Mouse (Mus musculus) forebrain, postnatal 0 days (tissue): ENCODE measurements at regions not wholly inside any gene's neighbourhood (a gene's known extent, or its start where the extent isn't known, plus 50 kb on each side); places are given as distances from the start of the nearest gene placed in this dataset.

Source experiments
- ATAC-seq: fragments of 200-750 bp; cut with Nextera tagmentation; 2 replicates; pipeline ENCODE4 v1.8.0; 2017; ENCODE audit warnings: mild to moderate bottlenecking, moderate library complexity
- DNase-seq: peaks from one replicate; pipeline ENCODE4 v3.0.0-alpha.2; 2015
- H3K27ac ChIP-seq: fragments of 300-500 bp; sonication (generic); 2 replicates; pipeline ENCODE4 v1.5.1; 2014; ENCODE audit warnings: low read depth, mild to moderate bottlenecking, antibody characterized with exemption, low read length, moderate library complexity, mixed read lengths
- H3K27me3 ChIP-seq: fragments of 300-500 bp; sonication (generic); 2 replicates; pipeline ENCODE4 v1.6.1; 2014; ENCODE audit warnings: mild to moderate bottlenecking, low read length, mixed read lengths; ENCODE audit not compliant: insufficient read depth
- H3K36me3 ChIP-seq: fragments of 300-500 bp; sonication (generic); 2 replicates; pipeline ENCODE4 v1.6.1; 2014; ENCODE audit warnings: mild to moderate bottlenecking, moderate library complexity; ENCODE audit not compliant: insufficient read depth
- H3K4me1 ChIP-seq: fragments of 300-500 bp; sonication (generic); 2 replicates; pipeline ENCODE4 v1.6.1; 2014; ENCODE audit warnings: antibody characterized with exemption; ENCODE audit not compliant: insufficient read depth
- H3K4me2 ChIP-seq: fragments of 300-500 bp; sonication (generic); 2 replicates; pipeline ENCODE4 v1.6.1; 2014; ENCODE audit warnings: low read depth, mild to moderate bottlenecking, moderate library complexity
- H3K4me3 ChIP-seq: fragments of 300-500 bp; sonication (generic); 2 replicates; pipeline ENCODE4 v1.5.1; 2014; ENCODE audit warnings: low read depth, low read length, mixed read lengths
- H3K9ac ChIP-seq: fragments of 300-500 bp; sonication (generic); 2 replicates; pipeline ENCODE4 v1.6.1; 2014; ENCODE audit warnings: mild to moderate bottlenecking
- H3K9me3 ChIP-seq: fragments of 300-500 bp; sonication (generic); 2 replicates; pipeline ENCODE4 v1.6.1; 2016; ENCODE audit warnings: low read length
- CTCF ChIP-seq: sonication (generic); IDR thresholded peaks from 2 replicates; pipeline ENCODE4 v1.5.1; 2016; ENCODE audit warnings: antibody characterized with exemption, control low read depth, low read depth
- WGBS: fragments of 180-500 bp; shearing (Covaris S2); extraction: QIAGEN DNeasy Blood & Tissue Kit; methylation state at CpG from one replicate; pipeline ENCODE4 v1.1.7; 2014; 5-methylcytosine and 5-hydroxymethylcytosine counted together

DNA sequence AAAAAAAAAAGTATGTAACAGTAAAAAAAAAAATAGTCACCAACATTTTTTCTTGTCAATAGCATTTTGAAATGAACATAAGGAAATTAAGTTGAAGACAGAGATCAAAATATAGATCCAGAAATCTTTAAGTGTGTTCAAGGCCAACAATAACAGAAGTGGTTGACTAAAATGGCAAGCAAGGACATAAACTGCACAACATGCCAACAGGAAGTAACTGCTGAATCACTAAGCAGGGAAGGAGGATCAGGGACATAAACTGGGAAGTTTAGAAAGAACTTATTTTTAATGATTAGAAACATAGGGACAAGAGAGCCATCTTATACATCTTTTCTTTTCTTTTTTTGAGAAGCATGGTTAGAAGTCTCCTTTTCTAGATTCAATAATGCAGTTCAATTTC lies 318.8 kb downstream of the Tex13c3 start:
- DNase-seq (no peak), ATAC-seq (no peak)
- Histone ChIP-seq H3K27me3 (no peaks in the 10 kb centered on the region), H3K27ac (no peak overlapping the region), H3K4me2 (no peak overlapping the region), H3K9ac (no peak overlapping the region), H3K36me3 (no peaks in the 10 kb centered on the region), H3K4me1 (no peaks in the 10 kb centered on the region), H3K4me3 (no peak overlapping the region), H3K9me3 (no peaks in the 10 kb centered on the region)
- TF ChIP-seq CTCF: no peak

DNA sequence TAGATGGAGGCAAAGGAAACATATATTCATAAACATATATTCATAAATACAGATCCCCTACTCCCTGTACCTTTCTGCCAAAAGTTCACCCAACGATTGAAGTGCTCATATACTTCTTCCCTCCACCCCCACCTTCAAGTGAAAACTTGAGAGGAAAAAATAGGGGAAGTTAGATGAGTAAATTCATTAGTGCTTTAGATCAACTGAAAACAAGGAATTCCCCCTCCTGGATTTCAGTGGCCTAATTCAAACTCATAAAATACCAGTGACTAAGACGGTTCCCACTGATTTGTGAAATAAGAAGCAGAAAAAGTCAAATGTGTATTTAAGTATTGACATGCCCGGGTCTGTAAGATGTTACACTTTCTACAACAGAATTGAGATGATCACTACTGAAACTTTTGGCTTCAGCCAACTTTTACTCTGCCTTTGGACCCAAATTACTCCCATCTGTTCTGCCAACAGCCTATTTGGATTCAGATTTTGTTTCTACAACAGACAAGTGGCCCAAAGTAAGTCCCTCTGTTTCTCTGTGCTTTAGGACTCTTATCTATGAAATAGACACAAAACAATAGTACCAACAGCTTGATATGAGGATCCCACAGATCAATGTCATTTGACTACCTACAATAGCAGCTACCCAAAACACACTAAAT lies 320.7 kb downstream of the Tex13c3 start:
- H3K9ac ChIP-seq: no peak overlapping the region
- DNase-seq (no peak), ATAC-seq (no peak)
- no peaks in the 10 kb centered on the region for H3K27me3 ChIP-seq
- no peaks in the 10 kb centered on the region for H3K9me3 ChIP-seq
- H3K4me1 ChIP-seq: no peaks in the 10 kb centered on the region
- whole genome bisulfite sequencing: 67% methylated on average over 3 of the region's 3 CpGs
- no peak for TF ChIP-seq CTCF
- H3K27ac ChIP-seq: no peak overlapping the region
- H3K4me2 ChIP-seq: no peak overlapping the region
- no peaks in the 10 kb centered on the region for H3K36me3 ChIP-seq
- no peak overlapping the region for H3K4me3 ChIP-seq

DNA sequence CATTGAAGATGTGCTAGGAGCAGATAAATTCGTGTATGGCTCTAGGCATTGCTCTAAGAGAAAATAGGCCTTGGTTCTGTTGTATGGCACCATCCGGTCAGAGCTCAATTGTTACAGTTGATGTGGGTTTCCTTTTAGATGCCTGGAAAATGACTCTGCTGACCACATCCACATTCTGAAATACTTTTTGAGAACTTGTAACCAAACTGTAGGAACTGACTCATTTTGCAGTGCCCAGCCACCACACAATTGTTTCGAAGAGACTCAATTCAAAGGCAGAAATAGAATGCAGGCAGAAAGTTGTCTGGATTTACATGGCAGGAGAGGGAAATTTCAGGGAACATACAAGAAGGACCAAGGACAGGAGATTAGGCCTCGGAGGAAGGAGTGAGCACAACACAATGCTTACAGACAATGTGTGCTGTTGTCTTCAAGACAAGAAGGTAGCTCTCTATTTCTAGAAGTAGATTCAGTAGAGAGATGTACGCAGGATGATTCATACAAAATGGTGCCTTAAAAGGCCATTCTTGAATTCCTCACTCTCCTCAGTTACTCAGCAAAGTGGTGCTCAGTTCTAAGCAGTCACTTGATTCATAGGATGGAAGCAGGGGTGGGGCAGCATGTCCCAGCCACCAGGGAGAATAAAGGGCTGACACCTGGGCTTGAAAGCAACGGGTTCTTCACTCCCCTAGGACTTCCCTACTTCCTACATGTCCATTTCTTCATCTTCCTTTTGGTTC lies 323.5 kb downstream of the Tex13c3 start:
- H3K4me3 ChIP-seq: no peak overlapping the region
- no peak for ATAC-seq
- H3K9ac ChIP-seq: no peak overlapping the region
- no peaks in the 10 kb centered on the region for H3K36me3 ChIP-seq
- TF ChIP-seq CTCF: no peak
- H3K9me3 ChIP-seq: no peaks in the 10 kb centered on the region
- H3K4me2 ChIP-seq: no peak overlapping the region
- WGBS: 80% methylated on average over 6 of the region's 6 CpGs
- DNase-seq: no peak
- no peaks in the 10 kb centered on the region for H3K27me3 ChIP-seq
- H3K27ac ChIP-seq: no peak overlapping the region
- no peaks in the 10 kb centered on the region for H3K4me1 ChIP-seq

DNA sequence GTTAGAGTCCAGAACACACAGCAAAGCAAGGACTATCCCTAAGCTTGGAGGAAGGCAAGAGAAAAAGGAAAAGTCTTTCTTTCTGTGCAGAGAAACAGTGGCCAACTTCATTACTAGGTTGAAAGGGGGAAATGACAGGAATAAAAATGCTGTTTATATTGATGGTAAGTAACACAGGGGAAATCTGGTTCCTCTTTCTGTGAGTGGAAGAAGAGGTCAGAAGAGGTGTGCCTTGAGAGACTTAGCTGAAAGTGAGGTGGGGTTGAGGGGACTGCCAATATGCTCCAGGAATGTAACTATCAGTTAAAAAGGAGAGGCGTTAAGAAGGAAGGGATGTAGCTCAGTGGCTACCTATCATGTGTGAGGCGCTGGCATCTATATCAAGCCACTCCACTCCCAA lies 327.5 kb downstream of the Tex13c3 start:
- Histone ChIP-seq H3K27ac (no peak overlapping the region), H3K4me1 (no peaks in the 10 kb centered on the region), H3K9ac (no peak overlapping the region), H3K9me3 (no peaks in the 10 kb centered on the region), H3K27me3 (no peaks in the 10 kb centered on the region), H3K4me3 (no peak overlapping the region), H3K4me2 (no peak overlapping the region), H3K36me3 (no peaks in the 10 kb centered on the region)
- 75% methylated on average over 2 of the region's 2 CpGs for WGBS
- no peak for TF ChIP-seq CTCF
- DNase-seq (no peak), ATAC-seq (no peak)

DNA sequence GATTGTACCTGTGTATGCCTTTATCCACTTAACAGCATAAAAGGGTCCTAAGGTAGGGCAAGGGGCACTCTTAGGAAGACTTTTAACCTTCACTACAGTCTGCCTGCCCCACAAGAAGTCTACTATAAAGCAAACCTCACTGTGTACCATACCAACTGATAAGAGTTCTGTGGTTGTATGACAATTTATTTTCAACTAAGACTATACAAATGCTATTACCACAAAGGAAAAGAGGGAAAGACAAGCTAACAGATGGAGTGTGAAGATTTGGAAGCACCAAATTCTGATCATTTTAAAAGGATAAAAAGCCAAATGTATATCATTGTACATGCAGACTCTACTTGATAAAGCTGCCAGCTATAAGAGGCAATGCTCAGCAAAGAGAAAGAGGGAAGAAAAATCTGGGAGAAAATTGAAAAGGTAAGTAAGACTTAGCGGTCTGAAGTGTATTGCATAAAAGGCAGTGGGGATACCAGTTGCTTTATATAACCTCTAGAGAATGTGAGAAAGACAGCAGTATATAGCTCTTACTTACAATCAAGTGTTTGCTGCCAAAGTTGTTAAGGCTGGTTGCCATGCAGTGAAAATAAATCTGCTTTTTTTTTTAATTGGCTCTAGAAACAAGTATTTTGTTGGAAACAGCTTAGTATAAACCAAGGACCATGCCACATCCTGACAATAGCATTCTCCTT lies 328.8 kb downstream of the Tex13c3 start:
- H3K27ac ChIP-seq: no peak overlapping the region
- no peak overlapping the region for H3K4me2 ChIP-seq
- no peak for TF ChIP-seq CTCF
- no peak overlapping the region for H3K9ac ChIP-seq
- peak; percentile 64 for ATAC-seq
- H3K36me3 ChIP-seq: no peaks in the 10 kb centered on the region
- H3K4me3 ChIP-seq: no peak overlapping the region
- 82% methylated on average over 1 of the region's 1 CpGs for WGBS
- no peaks in the 10 kb centered on the region for H3K27me3 ChIP-seq
- peak; percentile 18 for DNase-seq
- no peaks in the 10 kb centered on the region for H3K4me1 ChIP-seq
- H3K9me3 ChIP-seq: no peaks in the 10 kb centered on the region

DNA sequence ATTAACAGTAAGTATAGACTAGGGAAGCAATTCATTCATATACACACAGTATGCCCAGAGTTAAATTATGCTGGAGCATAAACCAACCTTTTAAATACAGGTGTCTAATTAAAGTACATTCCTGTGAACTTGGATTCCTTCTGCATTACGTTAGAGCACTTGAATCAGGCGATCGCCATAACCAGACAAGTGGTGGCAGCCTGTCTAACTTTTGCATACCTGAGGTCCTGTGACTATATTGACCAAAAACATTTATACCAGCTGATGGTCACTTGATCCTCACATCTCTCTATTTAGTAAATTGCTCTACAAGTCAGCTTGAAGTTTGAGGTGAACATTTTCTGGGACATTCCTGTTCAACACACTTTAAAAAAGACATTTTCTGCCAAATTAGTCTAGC lies 330.5 kb downstream of the Tex13c3 start:
- Histone ChIP-seq H3K4me3 (no peak overlapping the region), H3K4me1 (no peaks in the 10 kb centered on the region), H3K27me3 (no peaks in the 10 kb centered on the region), H3K9ac (no peak overlapping the region), H3K36me3 (no peaks in the 10 kb centered on the region), H3K4me2 (no peak overlapping the region), H3K9me3 (no peaks in the 10 kb centered on the region), H3K27ac (no peak overlapping the region)
- WGBS: 88% methylated on average over 3 of the region's 3 CpGs
- no peak for TF ChIP-seq CTCF
- DNase-seq: no peak
- ATAC-seq: no peak

DNA sequence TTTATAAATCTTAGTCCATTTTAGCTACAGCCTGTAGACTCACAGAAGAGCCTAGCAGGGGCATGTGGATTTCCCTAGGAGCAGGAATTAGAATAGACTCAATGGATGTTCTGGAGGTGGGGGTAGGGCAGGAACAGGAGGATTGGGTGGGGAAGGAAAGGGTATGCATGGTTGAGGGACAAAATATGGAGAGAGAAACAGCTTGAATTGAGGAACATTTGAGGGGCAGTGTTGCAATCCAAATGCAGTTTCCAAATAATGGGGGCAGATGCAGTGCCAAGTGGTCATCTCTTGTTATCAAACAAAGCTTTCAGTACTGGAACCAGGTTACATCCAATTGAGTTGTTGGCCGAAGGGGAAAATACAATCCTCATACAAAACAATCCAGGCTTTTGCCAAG lies 332.4 kb downstream of the Tex13c3 start:
- 92% methylated on average over 1 of the region's 1 CpGs for WGBS
- no peak for ATAC-seq

More for the DNA sequence above, 332.4 kb downstream of the Tex13c3 start:
- DNase-seq: no peak
- Histone ChIP-seq H3K9me3 (no peaks in the 10 kb centered on the region), H3K27me3 (no peaks in the 10 kb centered on the region), H3K27ac (no peak overlapping the region), H3K4me3 (no peak overlapping the region), H3K36me3 (no peaks in the 10 kb centered on the region), H3K4me1 (no peaks in the 10 kb centered on the region), H3K4me2 (no peak overlapping the region), H3K9ac (no peak overlapping the region)
- TF ChIP-seq CTCF: no peak
